Mouse (Mus musculus) midbrain, embryonic 12.5 days (tissue): ENCODE measurements around the gene Mafg. TPM values are rescaled to one million over a fixed set of nuclear protein-coding genes. Genes with fewer than 3 reads are reported as not detected.

ENCODE experiments used
- ATAC-seq: fragments of 200-750 bp; cut with Nextera tagmentation; 2 replicates; pipeline ENCODE4 v1.8.0; 2017; ENCODE audit warnings: low read depth, moderate TSS enrichment, moderate library complexity; ENCODE audit not compliant: low FRiP score
- H3K27ac ChIP-seq: fragments of 300-500 bp; sonication (generic); replicated peaks from 2 replicates; pipeline ENCODE4 v1.5.1; 2016; ENCODE audit warnings: mild to moderate bottlenecking
- H3K27me3 ChIP-seq: fragments of 300-500 bp; sonication (generic); 2 replicates; pipeline ENCODE4 v1.6.1; 2016; ENCODE audit warnings: mild to moderate bottlenecking
- H3K36me3 ChIP-seq: fragments of 300-500 bp; sonication (generic); 2 replicates; pipeline ENCODE4 v1.6.1; 2016
- H3K4me1 ChIP-seq: fragments of 300-500 bp; sonication (generic); 2 replicates; pipeline ENCODE4 v1.6.1; 2016
- H3K4me2 ChIP-seq: fragments of 300-500 bp; sonication (generic); replicated peaks from 2 replicates; pipeline ENCODE4 v1.6.1; 2016; ENCODE audit warnings: mild to moderate bottlenecking, moderate library complexity
- H3K4me3 ChIP-seq: fragments of 300-500 bp; sonication (generic); 2 replicates; pipeline ENCODE4 v1.5.1; 2016; ENCODE audit warnings: mild to moderate bottlenecking
- H3K9ac ChIP-seq: fragments of 300-500 bp; sonication (generic); replicated peaks from 2 replicates; pipeline ENCODE4 v1.6.1; 2016; ENCODE audit warnings: mild to moderate bottlenecking, moderate library complexity
- H3K9me3 ChIP-seq: fragments of 300-500 bp; sonication (generic); 2 replicates; pipeline ENCODE4 v1.6.1; 2016; ENCODE audit warnings: mild to moderate bottlenecking
- WGBS: fragments of 180-500 bp; shearing (Covaris S2); methylation state at CpG from one replicate; pipeline ENCODE4 v1.1.7; 2016; 5-methylcytosine and 5-hydroxymethylcytosine counted together
- polyA plus RNA-seq: library from polyadenylated mRNA; unstranded; fragments of >200 nt; fragmentation: Nextera tagmentation; extraction: Ambion mirVana; gene quantifications from 2 replicates; pipeline ENCODE4 v1.2.1, GENCODE M21; 2016

The Mafg gene
- polyA plus RNA-seq, 1 experiment from 2014 or later, result 33.3 TPM

- no peaks in the 10 kb centered on the region for H3K9me3 ChIP-seq
- H3K27me3 ChIP-seq, result no peaks in the 10 kb centered on the region
- H3K4me1 ChIP-seq, result peaks cover 20% of the 10 kb centered on the region
- peaks cover 68% of the 10 kb centered on the region for H3K36me3 ChIP-seq
- peak overlapping the region; percentile 80 for H3K4me3 ChIP-seq
- ATAC-seq, result no peak
- peak overlapping the region; percentile 77; the same call in 1 of the 2 replicates for H3K27ac ChIP-seq
- 50% methylated on average over 4 of the region's 4 CpGs for WGBS
- peak overlapping the region; percentile 82 for H3K9ac ChIP-seq
- H3K4me2 ChIP-seq, result peak overlapping the region; percentile 77
Observed at GRCm38 (mm10) chr11:120616617-120617294, 16.6 kb downstream of the Mafg start.

- peaks cover 20% of the 10 kb centered on the region for H3K4me1 ChIP-seq
- no peaks in the 10 kb centered on the region for H3K27me3 ChIP-seq
- H3K9me3 ChIP-seq, result no peaks in the 10 kb centered on the region
- no peak overlapping the region; the same call in 1 of the 2 replicates for H3K27ac ChIP-seq
- no peak overlapping the region for H3K9ac ChIP-seq
- H3K36me3 ChIP-seq, result peaks cover 69% of the 10 kb centered on the region
- no peak overlapping the region for H3K4me2 ChIP-seq
- WGBS, result 95% methylated on average over 11 of the region's 11 CpGs
- no peak overlapping the region for H3K4me3 ChIP-seq
- ATAC-seq, result no peak
Observed at GRCm38 (mm10) chr11:120615606-120616203, 17.7 kb downstream of the Mafg start.

- ATAC-seq, result no peak
Observed at GRCm38 (mm10) chr11:120615167-120615566, 18.2 kb downstream of the Mafg start.

GRCm38 (mm10) chr11:120613976-120614375, 19.4 kb downstream of the Mafg start:
- peaks cover 70% of the 10 kb centered on the region for H3K36me3 ChIP-seq
- no peak overlapping the region for H3K9ac ChIP-seq
- H3K27me3 ChIP-seq, result peaks cover 9% of the 10 kb centered on the region
- ATAC-seq, result no peak
- no peak overlapping the region for H3K4me2 ChIP-seq
- H3K4me1 ChIP-seq, result peaks cover 26% of the 10 kb centered on the region
- H3K27ac ChIP-seq, result no peak overlapping the region
- WGBS, result 87% methylated on average over 8 of the region's 8 CpGs
- H3K9me3 ChIP-seq, result no peaks in the 10 kb centered on the region
- no peak overlapping the region for H3K4me3 ChIP-seq

More at GRCm38 (mm10) chr11:120615167-120615566, 18.2 kb downstream of the Mafg start:
- H3K4me2 ChIP-seq, result no peak overlapping the region
- no peaks in the 10 kb centered on the region for H3K27me3 ChIP-seq
- H3K9ac ChIP-seq, result no peak overlapping the region
- peaks cover 20% of the 10 kb centered on the region for H3K4me1 ChIP-seq
- 95% methylated on average over 6 of the region's 6 CpGs for WGBS
- H3K9me3 ChIP-seq, result no peaks in the 10 kb centered on the region
- peaks cover 69% of the 10 kb centered on the region for H3K36me3 ChIP-seq
- H3K4me3 ChIP-seq, result no peak overlapping the region
- H3K27ac ChIP-seq, result no peak overlapping the region

GRCm38 (mm10) chr11:120613481-120613972, 19.9 kb downstream of the Mafg start:
- ATAC-seq, result no peak
- no peak overlapping the region for H3K4me2 ChIP-seq
- WGBS, result 88% methylated on average over 10 of the region's 10 CpGs
- no peak overlapping the region for H3K9ac ChIP-seq
- peaks cover 30% of the 10 kb centered on the region for H3K4me1 ChIP-seq
- H3K36me3 ChIP-seq, result peaks cover 65% of the 10 kb centered on the region
- H3K27me3 ChIP-seq, result peaks cover 14% of the 10 kb centered on the region
- H3K27ac ChIP-seq, result no peak overlapping the region
- no peaks in the 10 kb centered on the region for H3K9me3 ChIP-seq
- H3K4me3 ChIP-seq, result no peak overlapping the region

- H3K4me2 ChIP-seq, result no peak overlapping the region
- H3K27ac ChIP-seq, result no peak overlapping the region
- H3K4me1 ChIP-seq, result peaks cover 38% of the 10 kb centered on the region
- no peak overlapping the region for H3K4me3 ChIP-seq
- no peak overlapping the region for H3K9ac ChIP-seq
- no peaks in the 10 kb centered on the region for H3K9me3 ChIP-seq
- ATAC-seq, result no peak; the same call in 1 of the 2 replicates
- peaks cover 60% of the 10 kb centered on the region for H3K36me3 ChIP-seq
- WGBS, result 42% methylated on average over 6 of the region's 6 CpGs
- peaks cover 22% of the 10 kb centered on the region for H3K27me3 ChIP-seq
Observed at GRCm38 (mm10) chr11:120612763-120613162, 20.6 kb downstream of the Mafg start.

GRCm38 (mm10) chr11:120610477-120611046, 22.8 kb downstream of the Mafg start:
- Histone ChIP-seq H3K27me3 (peaks cover 37% of the 10 kb centered on the region), H3K27ac (no peak overlapping the region), H3K9me3 (no peaks in the 10 kb centered on the region), H3K9ac (no peak overlapping the region), H3K4me3 (no peak overlapping the region), H3K4me1 (peaks cover 24% of the 10 kb centered on the region), H3K4me2 (no peak overlapping the region), H3K36me3 (peaks cover 70% of the 10 kb centered on the region)
- no peak for ATAC-seq
- 73% methylated on average over 9 of the region's 9 CpGs for WGBS

- 30% methylated on average over 8 of the region's 8 CpGs for WGBS
- H3K4me3 ChIP-seq, result no peak overlapping the region
- H3K27ac ChIP-seq, result no peak overlapping the region
- H3K27me3 ChIP-seq, result peaks cover 37% of the 10 kb centered on the region
- no peaks in the 10 kb centered on the region for H3K9me3 ChIP-seq
- peaks cover 76% of the 10 kb centered on the region for H3K36me3 ChIP-seq
- ATAC-seq, result no peak
- 0 out of 2 replicates have a peak overlapping the region, but pooled peaks have one; percentile 47 for H3K9ac ChIP-seq
- no peak overlapping the region for H3K4me2 ChIP-seq
- peaks cover 22% of the 10 kb centered on the region for H3K4me1 ChIP-seq
Observed at GRCm38 (mm10) chr11:120609250-120609649, 24.1 kb downstream of the Mafg start.

GRCm38 (mm10) chr11:120608241-120609034, 25.0 kb downstream of the Mafg start, which contains the start of gene Npb:
TSS of gene Npb (plus strand) at chr11:120608477.
- H3K36me3 ChIP-seq, result peaks cover 76% of the 10 kb centered on the region
- H3K4me2 ChIP-seq, result peak within 1 kb of the TSS; percentile 45
- H3K9me3 ChIP-seq, result no peaks in the 10 kb centered on the region
- no peak within 1 kb of the TSS for H3K27ac ChIP-seq
- peaks cover 37% of the 10 kb centered on the region for H3K27me3 ChIP-seq
- H3K4me1 ChIP-seq, result peaks cover 19% of the 10 kb centered on the region
- peak within 1 kb of the TSS; percentile 21 for H3K4me3 ChIP-seq
- 6% methylated on average over 45 of the region's 45 CpGs for WGBS
- no peak for ATAC-seq
- H3K9ac ChIP-seq, result peak within 1 kb of the TSS; percentile 47

GRCm38 (mm10) chr11:120606764-120607163, 26.6 kb downstream of the Mafg start:
- no peak overlapping the region for H3K4me3 ChIP-seq

GRCm38 (mm10) chr11:120605667-120606066, 27.7 kb downstream of the Mafg start:
- no peak overlapping the region for H3K4me3 ChIP-seq
- H3K36me3 ChIP-seq, result peaks cover 71% of the 10 kb centered on the region
- 93% methylated on average over 7 of the region's 7 CpGs for WGBS
- ATAC-seq, result no peak
- no peak overlapping the region for H3K4me2 ChIP-seq
- H3K27ac ChIP-seq, result no peak overlapping the region
- H3K9ac ChIP-seq, result no peak overlapping the region
- H3K4me1 ChIP-seq, result peaks cover 19% of the 10 kb centered on the region
- H3K9me3 ChIP-seq, result no peaks in the 10 kb centered on the region
- H3K27me3 ChIP-seq, result peaks cover 37% of the 10 kb centered on the region

More at GRCm38 (mm10) chr11:120606764-120607163, 26.6 kb downstream of the Mafg start:
- no peak for ATAC-seq
- 83% methylated on average over 4 of the region's 4 CpGs for WGBS
- peaks cover 76% of the 10 kb centered on the region for H3K36me3 ChIP-seq
- H3K27ac ChIP-seq, result no peak overlapping the region
- no peak overlapping the region for H3K9ac ChIP-seq
- H3K9me3 ChIP-seq, result no peaks in the 10 kb centered on the region
- peaks cover 19% of the 10 kb centered on the region for H3K4me1 ChIP-seq
- H3K4me2 ChIP-seq, result no peak overlapping the region
- H3K27me3 ChIP-seq, result peaks cover 37% of the 10 kb centered on the region
